Mouse (Mus musculus) kidney, postnatal 0 days (tissue): ENCODE measurements around the gene Col4a4. TPM values are rescaled to one million over a fixed set of nuclear protein-coding genes. Genes with fewer than 3 reads are reported as not detected.
A peak's percentile ranks its signal among the peaks of the same experiment; 100 is the strongest.

ENCODE experiments used
- ATAC-seq: fragments of 200-750 bp; cut with Nextera tagmentation; replicated peaks from 2 replicates; pipeline ENCODE4 v1.8.0; 2017; ENCODE audit warnings: low read depth, moderate number of reproducible peaks, moderate TSS enrichment, moderate library complexity; ENCODE audit not compliant: low FRiP score
- DNase-seq: peaks from one replicate; pipeline ENCODE4 v3.0.0-alpha.2; 2016; ENCODE audit warnings: low spot score
- H3K27ac ChIP-seq: fragments of 300-500 bp; sonication (generic); 2 replicates; pipeline ENCODE4 v1.5.1; 2014; ENCODE audit warnings: mild to moderate bottlenecking
- H3K27me3 ChIP-seq: fragments of 300-500 bp; sonication (generic); 2 replicates; pipeline ENCODE4 v1.6.1; 2014; ENCODE audit warnings: low read length, mixed read lengths; ENCODE audit not compliant: insufficient read depth
- H3K36me3 ChIP-seq: fragments of 300-500 bp; sonication (generic); 2 replicates; pipeline ENCODE4 v1.6.1; 2014; ENCODE audit warnings: low read length, mixed read lengths; ENCODE audit not compliant: insufficient read depth
- H3K4me1 ChIP-seq: fragments of 300-500 bp; sonication (generic); replicated peaks from 2 replicates; pipeline ENCODE4 v1.6.1; 2014; ENCODE audit warnings: antibody characterized with exemption, low read length, mixed read lengths; ENCODE audit not compliant: insufficient read depth
- H3K4me2 ChIP-seq: fragments of 300-500 bp; sonication (generic); 2 replicates; pipeline ENCODE4 v1.6.1; 2014; ENCODE audit warnings: mild to moderate bottlenecking, low read length, moderate library complexity, mixed read lengths
- H3K4me3 ChIP-seq: fragments of 300-500 bp; sonication (generic); replicated peaks from 2 replicates; pipeline ENCODE4 v1.5.1; 2014; ENCODE audit warnings: low read depth, low read length
- H3K9ac ChIP-seq: fragments of 300-500 bp; sonication (generic); 2 replicates; pipeline ENCODE4 v1.6.1; 2014; ENCODE audit warnings: low read depth, low read length
- H3K9me3 ChIP-seq: fragments of 300-500 bp; sonication (generic); replicated peaks from 2 replicates; pipeline ENCODE4 v1.6.1; 2016; ENCODE audit warnings: low read length, inconsistent platforms, mixed read lengths
- CTCF ChIP-seq: IDR thresholded peaks from 2 replicates; pipeline ENCODE4 v1.5.1; 2016; ENCODE audit warnings: antibody characterized with exemption, low read depth, mild to moderate bottlenecking, moderate library complexity
- WGBS: fragments of 180-500 bp; shearing (Covaris S2); extraction: QIAGEN DNeasy Blood & Tissue Kit; methylation state at CpG from one replicate; pipeline ENCODE4 v1.1.7; 2014; 5-methylcytosine and 5-hydroxymethylcytosine counted together
- polyA plus RNA-seq: library from polyadenylated mRNA; unstranded; fragments of >200 nt; fragmentation: Nextera tagmentation; extraction: Ambion mirVana; gene quantifications from 2 replicates; pipeline ENCODE4 v1.2.1, GENCODE M21; 2015

Col4a4 gene
- polyA plus RNA-seq, 1 experiment from 2014 or later, result 20.3 TPM

GRCm38 (mm10) chr1:82459926-82460325 lies 126.7 kb downstream of the Col4a4 start:
- ATAC-seq, result no peak
- TF ChIP-seq CTCF, result no peak
- WGBS, result 93% methylated on average over 2 of the region's 2 CpGs

GRCm38 (mm10) chr1:82459350-82459749 lies 127.3 kb downstream of the Col4a4 start:
- no peak for TF ChIP-seq CTCF
- no peaks in the 10 kb centered on the region for H3K27me3 ChIP-seq
- WGBS, result 71% methylated on average over 4 of the region's 4 CpGs
- H3K4me2 ChIP-seq, result no peak overlapping the region
- no peaks in the 10 kb centered on the region for H3K4me1 ChIP-seq
- no peak for DNase-seq
- H3K9me3 ChIP-seq, result no peaks in the 10 kb centered on the region
- no peak overlapping the region for H3K9ac ChIP-seq
- no peak for ATAC-seq
- no peak overlapping the region for H3K27ac ChIP-seq
- no peak overlapping the region for H3K4me3 ChIP-seq
- no peaks in the 10 kb centered on the region for H3K36me3 ChIP-seq

More at GRCm38 (mm10) chr1:82459926-82460325, 126.7 kb downstream of the Col4a4 start:
- no peak for DNase-seq
- no peaks in the 10 kb centered on the region for H3K9me3 ChIP-seq
- no peak overlapping the region for H3K27ac ChIP-seq
- no peak overlapping the region for H3K9ac ChIP-seq
- no peaks in the 10 kb centered on the region for H3K27me3 ChIP-seq
- H3K36me3 ChIP-seq, result no peaks in the 10 kb centered on the region
- H3K4me2 ChIP-seq, result no peak overlapping the region
- no peaks in the 10 kb centered on the region for H3K4me1 ChIP-seq
- no peak overlapping the region for H3K4me3 ChIP-seq

GRCm38 (mm10) chr1:82454031-82454430 lies 132.6 kb downstream of the Col4a4 start:
- Histone ChIP-seq H3K4me3 (no peak overlapping the region), H3K4me1 (no peaks in the 10 kb centered on the region), H3K27ac (no peak overlapping the region), H3K36me3 (no peaks in the 10 kb centered on the region), H3K9me3 (no peaks in the 10 kb centered on the region), H3K9ac (no peak overlapping the region), H3K27me3 (no peaks in the 10 kb centered on the region), H3K4me2 (no peak overlapping the region)
- no peak for ATAC-seq
- WGBS, result 85% methylated on average over 3 of the region's 3 CpGs
- no peak for DNase-seq
- no peak for TF ChIP-seq CTCF

- no peaks in the 10 kb centered on the region for H3K27me3 ChIP-seq
- no peak for ATAC-seq
- H3K4me2 ChIP-seq, result no peak overlapping the region
- H3K9ac ChIP-seq, result no peak overlapping the region
- no peaks in the 10 kb centered on the region for H3K4me1 ChIP-seq
- no peak for DNase-seq
- no peak overlapping the region for H3K4me3 ChIP-seq
- 52% methylated on average over 6 of the region's 6 CpGs for WGBS
- H3K36me3 ChIP-seq, result no peaks in the 10 kb centered on the region
- no peak overlapping the region for H3K27ac ChIP-seq
- H3K9me3 ChIP-seq, result no peaks in the 10 kb centered on the region
- TF ChIP-seq CTCF, result no peak
Measured at GRCm38 (mm10) chr1:82451927-82452651, 134.6 kb downstream of the Col4a4 start.

- H3K4me1 ChIP-seq, result no peaks in the 10 kb centered on the region
- no peak overlapping the region for H3K27ac ChIP-seq
- no peaks in the 10 kb centered on the region for H3K36me3 ChIP-seq
- no peaks in the 10 kb centered on the region for H3K9me3 ChIP-seq
- H3K4me2 ChIP-seq, result no peak overlapping the region
- ATAC-seq (no peak), DNase-seq (no peak)
- no peak overlapping the region for H3K4me3 ChIP-seq
- TF ChIP-seq CTCF, result no peak
- WGBS, result 83% methylated on average over 4 of the region's 4 CpGs
- H3K9ac ChIP-seq, result no peak overlapping the region
- no peaks in the 10 kb centered on the region for H3K27me3 ChIP-seq
Measured at GRCm38 (mm10) chr1:82449851-82450250, 136.8 kb downstream of the Col4a4 start.

- Histone ChIP-seq H3K4me1 (no peaks in the 10 kb centered on the region), H3K4me2 (no peak overlapping the region), H3K27me3 (no peaks in the 10 kb centered on the region), H3K4me3 (no peak overlapping the region), H3K9ac (no peak overlapping the region), H3K9me3 (no peaks in the 10 kb centered on the region), H3K36me3 (no peaks in the 10 kb centered on the region), H3K27ac (no peak overlapping the region)
- WGBS, result 63% methylated on average over 7 of the region's 7 CpGs
- DNase-seq, result peak; percentile 18
- TF ChIP-seq CTCF, result no peak
- no peak for ATAC-seq
Measured at GRCm38 (mm10) chr1:82446049-82446448, 140.6 kb downstream of the Col4a4 start.

GRCm38 (mm10) chr1:82443517-82443916 lies 143.1 kb downstream of the Col4a4 start:
- WGBS, result 45% methylated on average over 4 of the region's 4 CpGs
- Histone ChIP-seq H3K27me3 (no peaks in the 10 kb centered on the region), H3K4me1 (no peaks in the 10 kb centered on the region), H3K4me3 (no peak overlapping the region), H3K4me2 (no peak overlapping the region), H3K9ac (no peak overlapping the region), H3K27ac (no peak overlapping the region), H3K36me3 (no peaks in the 10 kb centered on the region), H3K9me3 (no peaks in the 10 kb centered on the region)
- DNase-seq (no peak), ATAC-seq (no peak)
- no peak for TF ChIP-seq CTCF
